Mouse (Mus musculus): Measurements from ENCODE around the gene Gpr179. TPM values are rescaled to one million over a fixed set of nuclear protein-coding genes. Genes with fewer than 3 reads are reported as not detected.
"Not testable (repeated sequence)": the region's sequence is repeated elsewhere in the genome, so short reads cannot be mapped to it uniquely, and the experiment has no call there.

Gpr179 gene
- total and polyA plus RNA-seq, 2 experiments from 2014 or later = not detected

GRCm38 (mm10) chr11:97321197-97321596, 30.7 kb downstream of the Gpr179 start:
- TF ChIP-seq EP300 (IDR thresholded peaks at IDR 0.05; ENCODE audit: low read depth) (no peak), CTCF (IDR thresholded peaks at IDR 0.05; ENCODE audit: low read depth) (no peak)
- Histone ChIP-seq H3K4me1 (ENCODE audit: control insufficient read depth, insufficient read depth) (peaks cover 6% of the 10 kb centered on the region), H3K9ac (replicated peaks; ENCODE audit: low read depth, low read length) (no peak overlapping the region), H3K27ac (ENCODE audit: low read depth) (no peak overlapping the region), H3K4me2 (ENCODE audit: low read depth, low read length) (no peak overlapping the region), H3K4me3 (ENCODE audit: low read depth, low read length) (no peak overlapping the region), H3K27me3 (ENCODE audit: control insufficient read depth, insufficient read depth, low read length) (no peaks in the 10 kb centered on the region), H3K9me3 (replicated peaks; ENCODE audit: control insufficient read depth, low read length) (no peaks in the 10 kb centered on the region), H3K36me3 (replicated peaks; ENCODE audit: control insufficient read depth, insufficient read depth, low read length) (peaks cover 35% of the 10 kb centered on the region)
- DNase-seq (ENCODE audit: low spot score) (no peak), ATAC-seq (ENCODE audit: insufficient read depth, low read depth) (no peak)
- WGBS = 92% methylated on average over 8 of the region's 8 CpGs

- Histone ChIP-seq H3K9me3 (replicated peaks; ENCODE audit: control insufficient read depth, low read length) (no peaks in the 10 kb centered on the region), H3K4me2 (ENCODE audit: low read depth, low read length) (peak within 1 kb of the TSS; percentile 63), H3K27ac (ENCODE audit: low read depth) (peak within 1 kb of the TSS; percentile 82), H3K4me3 (ENCODE audit: low read depth, low read length) (peak within 1 kb of the TSS; percentile 56), H3K4me1 (ENCODE audit: control insufficient read depth, insufficient read depth) (peaks cover 11% of the 10 kb centered on the region), H3K36me3 (replicated peaks; ENCODE audit: control insufficient read depth, insufficient read depth, low read length) (no peaks in the 10 kb centered on the region; the same call in 1 of the 2 replicates), H3K27me3 (ENCODE audit: control insufficient read depth, insufficient read depth, low read length) (no peaks in the 10 kb centered on the region), H3K9ac (replicated peaks; ENCODE audit: low read depth, low read length) (peak within 1 kb of the TSS; percentile 63)
- ATAC-seq (ENCODE audit: insufficient read depth, low read depth) = peak; percentile 95
- TF ChIP-seq EP300 (IDR thresholded peaks at IDR 0.05; ENCODE audit: low read depth) (peak; percentile 91), CTCF (IDR thresholded peaks at IDR 0.05; ENCODE audit: low read depth) (no peak)
- WGBS = under 1% methylated on average over 50 of the region's 50 CpGs
- peak; percentile 95 for DNase-seq (ENCODE audit: low spot score)
Observed at GRCm38 (mm10) chr11:97315504-97316503, 36.1 kb downstream of the Gpr179 start, which contains the start of gene Mrpl45. Gene Mrpl45 (plus strand): TSS chr11:97315716.

GRCm38 (mm10) chr11:97314751-97315503, 37.0 kb downstream of the Gpr179 start:
- H3K36me3 ChIP-seq (replicated peaks; ENCODE audit: control insufficient read depth, insufficient read depth, low read length) = no peaks in the 10 kb centered on the region; the same call in 1 of the 2 replicates
- H3K4me2 ChIP-seq (ENCODE audit: low read depth, low read length) = peak overlapping the region; percentile 51
- H3K27ac ChIP-seq (ENCODE audit: low read depth) = peak overlapping the region; percentile 82
- H3K4me3 ChIP-seq (ENCODE audit: low read depth, low read length) = peak overlapping the region; percentile 56
- 36% methylated on average over 8 of the region's 8 CpGs for WGBS
- H3K9me3 ChIP-seq (replicated peaks; ENCODE audit: control insufficient read depth, low read length) = no peaks in the 10 kb centered on the region
- DNase-seq (ENCODE audit: low spot score) = no peak
- no peak for ATAC-seq (ENCODE audit: insufficient read depth, low read depth)
- TF ChIP-seq EP300 (IDR thresholded peaks at IDR 0.05; ENCODE audit: low read depth) = no peak
- TF ChIP-seq CTCF (IDR thresholded peaks at IDR 0.05; ENCODE audit: low read depth) = no peak
- H3K4me1 ChIP-seq (ENCODE audit: control insufficient read depth, insufficient read depth) = peaks cover 14% of the 10 kb centered on the region
- H3K9ac ChIP-seq (replicated peaks; ENCODE audit: low read depth, low read length) = no peak overlapping the region; the same call in 1 of the 2 replicates
- H3K27me3 ChIP-seq (ENCODE audit: control insufficient read depth, insufficient read depth, low read length) = no peaks in the 10 kb centered on the region

GRCm38 (mm10) chr11:97314110-97314509, 37.8 kb downstream of the Gpr179 start:
- Histone ChIP-seq H3K4me1 (ENCODE audit: control insufficient read depth, insufficient read depth) (peaks cover 20% of the 10 kb centered on the region), H3K9ac (replicated peaks; ENCODE audit: low read depth, low read length) (no peak overlapping the region), H3K4me2 (ENCODE audit: low read depth, low read length) (no peak overlapping the region), H3K9me3 (replicated peaks; ENCODE audit: control insufficient read depth, low read length) (no peaks in the 10 kb centered on the region), H3K36me3 (replicated peaks; ENCODE audit: control insufficient read depth, insufficient read depth, low read length) (no peaks in the 10 kb centered on the region; the same call in 1 of the 2 replicates), H3K4me3 (ENCODE audit: low read depth, low read length) (no peak overlapping the region), H3K27ac (ENCODE audit: low read depth) (no peak overlapping the region), H3K27me3 (ENCODE audit: control insufficient read depth, insufficient read depth, low read length) (no peaks in the 10 kb centered on the region)
- no peak for DNase-seq (ENCODE audit: low spot score)
- 88% methylated on average over 3 of the region's 3 CpGs for WGBS
- TF ChIP-seq CTCF (IDR thresholded peaks at IDR 0.05; ENCODE audit: low read depth) (peak; percentile 17; the same call in 1 of the 2 replicates), EP300 (IDR thresholded peaks at IDR 0.05; ENCODE audit: low read depth) (no peak)
- no peak for ATAC-seq (ENCODE audit: insufficient read depth, low read depth)

GRCm38 (mm10) chr11:97312871-97313270, 39.0 kb downstream of the Gpr179 start:
- H3K9me3 ChIP-seq (replicated peaks; ENCODE audit: control insufficient read depth, low read length); ATAC-seq (ENCODE audit: insufficient read depth, low read depth); H3K27ac ChIP-seq (ENCODE audit: low read depth); H3K9ac ChIP-seq (replicated peaks; ENCODE audit: low read depth, low read length); H3K27me3 ChIP-seq (ENCODE audit: control insufficient read depth, insufficient read depth, low read length); H3K4me2 ChIP-seq (ENCODE audit: low read depth, low read length); DNase-seq (ENCODE audit: low spot score); H3K36me3 ChIP-seq (replicated peaks; ENCODE audit: control insufficient read depth, insufficient read depth, low read length); H3K4me3 ChIP-seq (ENCODE audit: low read depth, low read length): not testable (repeated sequence)
- H3K4me1 ChIP-seq (ENCODE audit: control insufficient read depth, insufficient read depth) = peaks cover 24% of the 10 kb centered on the region
- 71% methylated on average over 1 of the region's 1 CpGs for WGBS

All from heart, postnatal 0 days (tissue).